Mouse (Mus musculus) erythroblast, embryonic 14.5 days (primary cell): ENCODE measurements around the gene Pgpep1. TPM values are rescaled to one million over a fixed set of nuclear protein-coding genes. Genes with fewer than 3 reads are reported as not detected.

Experiments used
- H3K27me3 ChIP-seq: 2 replicates; pipeline ENCODE4 v1.6.1; 2012; ENCODE audit warnings: inconsistent platforms; ENCODE audit not compliant: control insufficient read depth
- H3K36me3 ChIP-seq: 2 replicates; pipeline ENCODE4 v1.6.1; 2012; ENCODE audit warnings: mild to moderate bottlenecking, inconsistent platforms; ENCODE audit not compliant: control insufficient read depth
- H3K4me1 ChIP-seq: 2 replicates; pipeline ENCODE4 v1.6.1; 2012; ENCODE audit warnings: inconsistent platforms; ENCODE audit not compliant: control insufficient read depth
- H3K4me3 ChIP-seq: replicated peaks from 2 replicates; pipeline ENCODE3; 2012; ENCODE audit warnings: moderate library complexity, mild to moderate bottlenecking, inconsistent platforms
- H3K9me3 ChIP-seq: 2 replicates; pipeline ENCODE4 v1.6.1; 2012; ENCODE audit warnings: low read length, inconsistent platforms, mixed read lengths; ENCODE audit not compliant: control insufficient read depth
- GATA1 ChIP-seq: IDR thresholded peaks from 2 replicates; pipeline ENCODE4 v1.6.1; 2012; ENCODE audit warnings: low read length, inconsistent platforms, mixed read lengths
- TAL1 ChIP-seq: IDR thresholded peaks from 3 replicates; pipeline ENCODE4 v1.6.1; 2012; ENCODE audit warnings: low read length, inconsistent platforms, mixed read lengths
- polyA plus RNA-seq: library from polyadenylated mRNA; stranded (reverse); fragments of >175 nt; gene quantifications from 2 replicates; pipeline ENCODE4 v1.2.3, GENCODE M21; 2012

Pgpep1 gene
- polyA plus RNA-seq, 1 experiment = 0.29 TPM

- H3K4me1 ChIP-seq = peaks cover 70% of the 10 kb centered on the region
- H3K36me3 ChIP-seq = peaks cover 58% of the 10 kb centered on the region
- H3K4me3 ChIP-seq = no peak overlapping the region
- H3K9me3 ChIP-seq = peaks cover 11% of the 10 kb centered on the region
- no peaks in the 10 kb centered on the region for H3K27me3 ChIP-seq
- TF ChIP-seq GATA1 = no peak
- TF ChIP-seq TAL1 = no peak
These were observed 62.5 kb downstream of the Pgpep1 start for GRCm38 (mm10) chr8:70597417-70598272.

GRCm38 (mm10) chr8:70596775-70597416 lies 63.3 kb downstream of the Pgpep1 start:
- TF ChIP-seq GATA1 (no peak), TAL1 (no peak)
- Histone ChIP-seq H3K4me1 (peaks cover 68% of the 10 kb centered on the region), H3K9me3 (peaks cover 11% of the 10 kb centered on the region), H3K27me3 (no peaks in the 10 kb centered on the region), H3K4me3 (no peak overlapping the region), H3K36me3 (peaks cover 57% of the 10 kb centered on the region)

Other genes starting within 250 kb of the Pgpep1 start
- 1.8 and 2.1 TPM in 2 replicates for gene Crtc1, start 220.8 kb downstream of the Pgpep1 start, polyA plus RNA-seq
- gene Klhl26, start 183.4 kb downstream of the Pgpep1 start, polyA plus RNA-seq = 0.92 and 1.0 TPM in 2 replicates
- gene Tmem59l, start 173.0 kb downstream of the Pgpep1 start, polyA plus RNA-seq = not detected in 2 replicates
- 0.63 and 1.7 TPM in 2 replicates for gene Crlf1, start 167.2 kb downstream of the Pgpep1 start, polyA plus RNA-seq
- 53.1 and 68.2 TPM in 2 replicates for gene Rex1bd, start 153.6 kb downstream of the Pgpep1 start, polyA plus RNA-seq
- gene Uba52, start 149.6 kb downstream of the Pgpep1 start, polyA plus RNA-seq = 107 and 138 TPM in 2 replicates
- 255 and 264 TPM in 2 replicates for gene Fkbp8, start 132.7 kb downstream of the Pgpep1 start, polyA plus RNA-seq
- 2.6 and 3.8 TPM in 2 replicates for gene Kxd1, start 132.4 kb downstream of the Pgpep1 start, polyA plus RNA-seq
- 3.3 and 3.8 TPM in 2 replicates for gene Ell, start 120.9 kb downstream of the Pgpep1 start, polyA plus RNA-seq
- gene Isyna1, start 66.0 kb downstream of the Pgpep1 start, polyA plus RNA-seq = 13.3 and 13.4 TPM in 2 replicates
- gene Ssbp4, start 51.5 kb downstream of the Pgpep1 start, polyA plus RNA-seq = 40.7 and 52.6 TPM in 2 replicates
- 0.12 and 0.40 TPM in 2 replicates for gene Lrrc25, start 44.2 kb downstream of the Pgpep1 start, polyA plus RNA-seq
- 0.13 TPM in 1 of 2 replicates, not detected in the other for gene Gdf15, start 27.9 kb downstream of the Pgpep1 start, polyA plus RNA-seq
- 70.4 and 88.0 TPM in 2 replicates for gene Lsm4, start 12.9 kb upstream of the Pgpep1 start, polyA plus RNA-seq
- 816 and 971 TPM in 2 replicates for gene Jund, start 38.6 kb upstream of the Pgpep1 start, polyA plus RNA-seq
- 0.02 TPM in 1 of 2 replicates, not detected in the other for gene Iqcn, start 43.1 kb upstream of the Pgpep1 start, polyA plus RNA-seq
- gene Gm3336, start 58.2 kb upstream of the Pgpep1 start, polyA plus RNA-seq = not detected in 2 replicates
- gene Pde4c, start 63.3 kb upstream of the Pgpep1 start, polyA plus RNA-seq = 0.02 TPM in 1 of 2 replicates, not detected in the other
- 0.30 and 0.59 TPM in 2 replicates for gene Rab3a, start 94.3 kb upstream of the Pgpep1 start, polyA plus RNA-seq
- gene Mpv17l2, start 100.6 kb upstream of the Pgpep1 start, polyA plus RNA-seq = 11.4 and 15.6 TPM in 2 replicates
- gene Pik3r2, start 116.3 kb upstream of the Pgpep1 start, polyA plus RNA-seq = 3.8 and 4.9 TPM in 2 replicates
- gene Mast3, start 144.7 kb upstream of the Pgpep1 start, polyA plus RNA-seq = 3.7 and 4.8 TPM in 2 replicates
- gene Il12rb1, start 148.1 kb upstream of the Pgpep1 start, polyA plus RNA-seq = 0.03 TPM in 1 of 2 replicates, not detected in the other
- gene Arrdc2, start 179.3 kb upstream of the Pgpep1 start, polyA plus RNA-seq = 28.7 and 50.4 TPM in 2 replicates
- 0.16 and 0.21 TPM in 2 replicates for gene Kcnn1, start 202.9 kb upstream of the Pgpep1 start, polyA plus RNA-seq
- gene Ccdc124, start 213.5 kb upstream of the Pgpep1 start, polyA plus RNA-seq = 37.3 and 38.8 TPM in 2 replicates
- gene Slc5a5, start 232.4 kb upstream of the Pgpep1 start, polyA plus RNA-seq = 0.03 and 0.06 TPM in 2 replicates
- gene Rpl18a, start 237.0 kb upstream of the Pgpep1 start, polyA plus RNA-seq = 441 and 685 TPM in 2 replicates
- gene Map1s, start 245.5 kb upstream of the Pgpep1 start, polyA plus RNA-seq = 3.0 and 3.3 TPM in 2 replicates